In the genomic region with DNA sequence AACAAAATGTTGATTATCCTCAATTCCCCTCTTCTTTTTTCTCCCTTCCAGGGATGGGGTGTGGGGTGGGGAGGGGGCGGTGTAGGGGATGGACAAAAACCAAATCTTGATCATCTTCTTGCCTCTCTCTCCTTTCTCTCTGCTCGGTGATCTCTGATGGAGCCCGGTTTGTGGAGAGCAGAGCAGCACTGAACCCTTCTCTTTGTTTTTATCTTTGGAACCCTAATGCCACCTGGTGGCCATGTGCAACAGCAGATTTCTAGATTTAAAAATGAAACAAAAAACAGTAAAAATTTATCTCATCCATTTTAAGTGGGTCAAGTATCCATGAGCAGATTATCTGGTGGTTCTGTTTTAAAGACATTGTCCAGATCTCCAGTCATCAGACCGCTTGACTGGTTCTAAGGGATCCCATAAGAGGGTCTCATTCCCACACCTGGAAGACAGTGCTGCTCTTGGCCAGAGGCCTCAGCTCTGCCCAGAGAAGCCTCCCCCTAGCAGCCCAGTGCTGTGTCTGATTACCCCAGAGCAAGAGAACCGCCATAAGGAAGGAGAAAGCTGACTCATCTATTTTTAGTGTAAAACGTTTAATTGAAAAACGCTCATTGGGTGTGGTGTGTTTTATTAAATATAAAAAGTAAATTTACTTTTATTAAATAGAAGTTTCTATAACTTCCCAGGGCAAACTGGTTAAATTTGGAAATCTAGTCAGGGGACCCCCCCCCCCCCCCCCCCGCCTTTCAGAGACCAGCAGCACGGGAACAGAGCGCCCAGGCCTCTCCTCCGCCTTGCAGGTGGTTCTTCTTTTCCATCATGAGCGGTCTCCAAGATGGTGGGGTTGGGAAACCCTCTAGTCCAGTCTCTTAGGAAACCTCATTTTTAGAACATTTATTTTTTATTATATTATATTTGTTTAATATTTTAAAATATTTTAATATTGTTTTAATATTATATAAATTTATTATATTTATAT, we compare ENCODE assay signal across 8 mouse cellular contexts. TPM values are rescaled to one million over a fixed set of nuclear protein-coding genes. Genes with fewer than 3 reads are reported as not detected.
DNase-seq lines count a peak whose midpoint lies in the region; ATAC-seq and TF ChIP-seq lines count a peak whose summit lies in the region.
"Had no signal": no experiment of that assay in that cellular context is flagged by ENCODE, and none has a peak within 500 bp of the region (broad histone marks: within the 10 kb centered on the region; RNA-seq: fewer than 3 reads in every experiment).

No protein-coding gene starts in this region.

- H3K27me3 ChIP-seq in heart, postnatal 0 days (ENCODE audit: control insufficient read depth, insufficient read depth, low read length), result no peaks in the 10 kb centered on the region
- H3K27me3 ChIP-seq: limb, embryonic 15.5 days had no signal

- 39% methylated on average over 12 of the region's 12 CpGs for WGBS in heart, postnatal 0 days

- no peaks in the 10 kb centered on the region for H3K4me1 ChIP-seq in heart, postnatal 0 days (ENCODE audit: control insufficient read depth, insufficient read depth)
- H3K4me1 ChIP-seq: limb, embryonic 15.5 days had no signal

- H3K9me3 ChIP-seq in heart, postnatal 0 days (replicated peaks; ENCODE audit: control insufficient read depth, low read length), result no peaks in the 10 kb centered on the region
- H3K9me3 ChIP-seq: limb, embryonic 15.5 days had no signal

- peak; percentile 56 for TF ChIP-seq CTCF in heart, postnatal 0 days (IDR thresholded peaks at IDR 0.05; ENCODE audit: low read depth)

- H3K36me3 ChIP-seq in heart, postnatal 0 days (replicated peaks; ENCODE audit: control insufficient read depth, insufficient read depth, low read length), result no peaks in the 10 kb centered on the region
- H3K36me3 ChIP-seq: limb, embryonic 15.5 days had no signal

- H3K27ac ChIP-seq in heart, postnatal 0 days (ENCODE audit: low read depth), result no peak overlapping the region
- H3K27ac ChIP-seq: limb, embryonic 15.5 days had no signal

- H3K4me2 ChIP-seq in heart, postnatal 0 days (ENCODE audit: low read depth, low read length), result no peak overlapping the region
- H3K4me2 ChIP-seq: limb, embryonic 15.5 days had no signal

- ATAC-seq in heart, postnatal 0 days (ENCODE audit: insufficient read depth, low read depth), result peak; percentile 36; the same call in 1 of the 2 replicates

- DNase-seq in CD8-positive naive resting alpha-beta T cell, adult 2 months (ENCODE audit: low read depth in 2 of 2, low spot score in 2 of 2), result peak; percentile 25 to 56
- peak; percentile 89 for DNase-seq in NIH3T3 (ENCODE audit: low read depth)
- DNase-seq in cerebellum, postnatal 25 days, result peak; percentile 45 to 69
- peak; percentile 29 for DNase-seq in heart, postnatal 0 days (ENCODE audit: low spot score)
- DNase-seq in kidney, postnatal 10 days, result peak; percentile 47
- peak; percentile 22 for DNase-seq in lung, postnatal 25 days (ENCODE audit: low spot score)
- peak; percentile 57 to 65 for DNase-seq in right cerebral cortex, postnatal 10 days (ENCODE audit: low spot score in 2 of 2)

- H3K4me3 ChIP-seq in heart, postnatal 0 days (ENCODE audit: low read depth, low read length), result no peak overlapping the region
- H3K4me3 ChIP-seq: limb, embryonic 15.5 days had no signal

- no peak overlapping the region for H3K9ac ChIP-seq in heart, postnatal 0 days (replicated peaks; ENCODE audit: low read depth, low read length)
- H3K9ac ChIP-seq: limb, embryonic 15.5 days had no signal

- no peak for TF ChIP-seq EP300 in heart, postnatal 0 days (IDR thresholded peaks at IDR 0.05; ENCODE audit: low read depth)

RNA-seq across cellular contexts. Expression of gene Zfp60, which starts 5.3 kb away (rescaled TPM):
- total RNA-seq in heart, postnatal 0 days (2014; rRNA removed; ENCODE audit: low replicate concordance), result 3.8 and 4.1 TPM in 2 replicates
- 11.0 and 11.1 TPM in 2 replicates for polyA plus RNA-seq in heart, postnatal 0 days (2015; fragmentation: Nextera tagmentation; extraction: Ambion mirVana)

RNA-seq across cellular contexts. Expression of gene Zfp607b, which starts 36.7 kb away (rescaled TPM):
- total RNA-seq in heart, postnatal 0 days (2014; rRNA removed; ENCODE audit: low replicate concordance), result 1.4 and 2.5 TPM in 2 replicates
- 2.1 and 2.4 TPM in 2 replicates for polyA plus RNA-seq in heart, postnatal 0 days (2015; fragmentation: Nextera tagmentation; extraction: Ambion mirVana)

RNA-seq across cellular contexts. Expression of gene Map3k10, which starts 51.5 kb away (rescaled TPM):
- total RNA-seq in heart, postnatal 0 days (2014; rRNA removed; ENCODE audit: low replicate concordance), result 18.4 and 23.2 TPM in 2 replicates
- polyA plus RNA-seq in heart, postnatal 0 days (2015; fragmentation: Nextera tagmentation; extraction: Ambion mirVana), result 2.5 and 3.0 TPM in 2 replicates

Comparison
In these comparisons a context has a peak if more than half of its experiments do, and no peak if none do; other contexts are left out.
1. DNase-seq: peak in every context shown above with its lines; median percentile 89 in NIH3T3; 61 in right cerebral cortex, postnatal 10 days; 57 in cerebellum, postnatal 25 days; 47 in kidney, postnatal 10 days; 40 in CD8-positive naive resting alpha-beta T cell, adult 2 months; 29 in heart, postnatal 0 days; 22 in lung, postnatal 25 days.